Mouse (Mus musculus) yolk sac, embryonic 10.5 days (tissue): Measurements from ENCODE around the gene Clip4.

Experiments
- DNase-seq: peaks from one replicate; pipeline ENCODE4 v3.0.0-alpha.2; 2017; ENCODE audit warnings: low spot score

Gene Clip4

GRCm38 (mm10) chr17:71791622-71792021 is 23.3 kb downstream of the Clip4 start:
- DNase-seq, result no peak

- DNase-seq, result peak; percentile 9
Observed at GRCm38 (mm10) chr17:71795521-71796205, 27.4 kb downstream of the Clip4 start.

DNA sequence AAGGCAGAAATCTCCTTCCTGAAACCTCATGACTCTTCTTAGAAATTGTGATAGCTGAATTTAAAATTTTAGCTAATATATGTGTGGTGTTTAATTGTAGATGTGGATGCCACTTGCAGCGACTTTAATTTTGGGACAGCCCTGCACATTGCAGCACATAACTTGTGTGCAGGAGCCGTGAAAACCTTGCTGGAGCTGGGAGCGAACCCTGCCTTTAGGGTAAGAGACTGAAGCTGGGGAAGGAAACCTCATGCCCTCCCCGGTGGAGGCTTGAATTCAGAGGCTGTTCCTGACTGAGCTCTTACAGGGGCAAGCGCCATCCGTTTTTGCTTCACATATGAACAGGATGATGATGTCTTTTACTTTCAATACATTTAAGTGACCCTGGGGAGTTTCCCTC is 35.2 kb downstream of the Clip4 start:
- no peak for DNase-seq

- DNase-seq, result no peak
Observed at GRCm38 (mm10) chr17:71803876-71804275, 35.6 kb downstream of the Clip4 start.

DNA sequence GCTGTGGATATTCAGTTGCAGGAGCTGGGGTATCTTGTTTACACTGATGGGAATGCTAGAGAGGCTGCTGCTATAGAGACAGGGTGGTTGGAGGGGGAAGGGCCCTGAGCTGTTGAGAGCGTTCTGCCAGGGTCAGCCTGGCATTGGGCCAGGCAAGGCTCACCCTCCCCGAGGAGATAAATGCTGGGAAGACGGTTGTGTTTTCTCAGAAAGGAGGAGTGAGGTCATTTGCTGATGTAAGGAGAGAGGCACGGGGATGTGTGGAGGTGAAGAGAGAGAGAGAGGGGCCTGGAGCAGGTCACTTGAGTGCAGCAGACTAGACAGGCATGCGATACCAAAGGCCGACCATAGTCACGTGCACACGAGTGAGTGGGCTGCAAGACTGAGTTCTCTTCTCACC is 42.8 kb downstream of the Clip4 start:
- DNase-seq, result peak; percentile 59

GRCm38 (mm10) chr17:71816136-71816864 is 48.0 kb downstream of the Clip4 start:
- DNase-seq, result no peak

DNA sequence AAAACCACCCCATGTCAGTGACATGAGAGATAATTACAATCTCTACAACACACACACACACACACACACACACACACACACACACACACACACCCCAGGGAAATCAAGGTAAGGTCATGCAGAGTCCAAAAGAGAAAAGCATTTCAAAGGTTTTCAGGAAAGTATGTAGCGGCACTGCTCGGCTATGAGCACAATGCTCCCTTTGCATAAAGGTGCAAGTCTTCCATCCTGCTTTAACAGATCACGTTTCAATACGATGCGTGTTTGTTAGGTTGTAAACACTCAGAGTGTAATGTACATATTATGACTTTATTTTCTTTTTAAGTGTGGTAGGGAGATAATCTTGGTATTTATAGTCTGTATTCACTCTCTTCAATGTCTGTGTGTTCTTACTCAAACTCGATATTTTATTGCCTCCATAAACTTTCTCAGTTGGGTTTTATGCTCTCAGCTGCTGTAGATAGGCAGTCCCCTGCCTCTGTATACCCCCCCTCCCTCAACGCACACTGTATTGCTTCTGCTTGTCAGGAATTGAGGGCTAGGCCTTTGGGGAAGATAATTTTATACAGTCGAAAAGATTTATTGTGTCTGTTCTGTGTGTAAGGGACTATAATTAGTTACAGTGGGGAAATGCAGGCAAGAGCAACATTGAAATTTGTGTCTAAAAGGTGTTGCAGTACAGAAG is 55.5 kb downstream of the Clip4 start:
- no peak for DNase-seq

DNA sequence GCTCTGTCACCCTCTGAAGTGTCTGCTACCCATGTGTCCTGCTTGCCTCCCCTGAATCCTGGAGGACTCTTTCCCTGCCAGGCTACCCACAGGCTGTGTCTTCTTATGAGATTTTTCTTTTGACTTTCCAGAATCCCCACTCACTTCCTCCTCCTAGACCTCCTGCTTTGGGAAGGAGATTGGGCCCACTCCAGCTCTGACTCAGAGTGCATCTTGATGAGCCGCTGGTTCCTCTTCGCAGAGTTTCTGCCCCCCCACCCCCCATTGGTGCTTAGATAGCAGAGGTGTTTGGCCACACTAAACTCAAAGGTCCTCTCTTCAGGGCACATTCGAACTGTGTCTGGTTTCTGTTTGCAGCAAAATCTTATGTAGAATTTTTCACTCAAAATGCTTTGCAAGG is 58.3 kb downstream of the Clip4 start:
- DNase-seq, result no peak

DNA sequence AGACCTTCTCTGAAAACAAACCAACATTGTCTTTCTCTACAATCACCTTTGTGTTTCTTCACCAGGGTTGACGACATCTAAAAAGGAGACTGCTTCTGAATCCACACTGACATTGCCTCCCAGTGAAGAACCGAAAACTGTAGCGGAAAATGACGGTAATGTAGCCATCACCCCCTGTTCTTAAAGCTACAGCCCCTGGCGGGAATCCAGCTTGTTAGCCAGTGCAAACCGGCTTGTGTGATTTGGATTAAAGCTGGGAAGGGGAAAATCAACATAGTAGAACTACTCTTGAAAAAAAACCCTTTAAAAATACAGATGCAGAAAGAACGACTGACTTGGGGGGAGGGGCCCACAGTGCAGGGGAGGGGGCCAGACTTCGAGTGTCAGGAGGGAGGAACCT is 59.4 kb downstream of the Clip4 start:
- DNase-seq, result no peak

DNA sequence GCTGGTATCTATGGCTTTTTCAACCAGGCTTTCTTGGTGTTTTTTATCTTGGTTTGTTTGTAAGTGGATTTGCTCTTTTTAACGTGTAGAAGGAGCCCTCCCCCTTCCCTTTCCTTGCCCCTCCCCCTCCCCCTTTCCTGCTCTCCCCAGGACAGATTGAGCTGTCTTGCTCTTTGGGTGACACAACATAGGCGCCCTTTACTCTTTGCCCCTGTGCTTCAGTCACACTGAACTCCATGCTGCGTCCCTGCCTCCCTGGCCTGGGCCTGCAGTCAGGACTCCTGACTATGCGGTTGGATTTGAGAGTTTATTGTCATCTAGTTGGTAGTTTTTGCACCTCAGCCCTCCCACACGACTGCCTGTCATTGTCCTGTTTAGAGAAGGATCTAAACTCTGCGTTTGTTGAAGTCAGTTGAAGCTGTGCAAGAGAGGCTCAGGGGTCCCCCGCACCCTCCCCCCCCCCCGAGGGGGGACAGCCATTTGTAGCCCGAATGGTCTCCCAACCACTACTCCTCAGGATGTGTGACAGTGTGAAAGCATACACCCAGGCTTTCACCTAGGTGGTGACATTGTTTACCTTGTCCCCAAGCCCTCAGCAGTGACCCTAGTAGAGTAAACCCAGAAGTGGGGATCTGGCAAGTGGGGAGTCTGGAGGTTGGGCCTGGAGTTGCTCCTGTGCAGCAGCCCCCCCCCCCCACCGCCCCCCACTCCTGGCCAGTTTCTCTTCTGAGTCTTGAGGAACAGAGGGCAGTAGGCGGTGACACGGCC is 60.6 kb downstream of the Clip4 start:
- peak; percentile 83 for DNase-seq

- DNase-seq, result no peak
Observed at GRCm38 (mm10) chr17:71831960-71832359, 63.7 kb downstream of the Clip4 start.

GRCm38 (mm10) chr17:71862184-71862583 is 93.9 kb downstream of the Clip4 start:
- DNase-seq, result no peak

GRCm38 (mm10) chr17:71862895-71863294 is 94.6 kb downstream of the Clip4 start:
- no peak for DNase-seq

- no peak for DNase-seq
Observed at GRCm38 (mm10) chr17:71864039-71864438, 95.8 kb downstream of the Clip4 start.

DNA sequence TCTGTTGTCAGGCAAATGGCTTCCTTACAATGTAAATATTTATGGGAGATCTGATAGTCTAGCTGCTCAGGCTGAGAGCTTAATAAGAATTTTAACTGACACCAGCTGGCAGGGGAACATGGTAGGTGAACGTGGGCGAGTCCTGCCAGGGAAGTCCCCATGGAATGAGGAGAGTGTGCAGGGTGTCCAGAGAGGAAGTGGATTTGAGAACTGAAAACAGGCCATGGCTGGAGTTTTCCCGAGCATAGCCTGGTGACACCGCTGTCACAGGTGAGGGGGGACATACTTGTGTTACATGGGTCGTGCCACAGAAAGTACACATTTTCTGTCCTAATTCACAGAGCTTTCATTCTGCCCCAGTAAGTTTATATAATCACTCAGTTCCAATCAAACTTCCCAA is 97.2 kb downstream of the Clip4 start:
- no peak for DNase-seq

DNA sequence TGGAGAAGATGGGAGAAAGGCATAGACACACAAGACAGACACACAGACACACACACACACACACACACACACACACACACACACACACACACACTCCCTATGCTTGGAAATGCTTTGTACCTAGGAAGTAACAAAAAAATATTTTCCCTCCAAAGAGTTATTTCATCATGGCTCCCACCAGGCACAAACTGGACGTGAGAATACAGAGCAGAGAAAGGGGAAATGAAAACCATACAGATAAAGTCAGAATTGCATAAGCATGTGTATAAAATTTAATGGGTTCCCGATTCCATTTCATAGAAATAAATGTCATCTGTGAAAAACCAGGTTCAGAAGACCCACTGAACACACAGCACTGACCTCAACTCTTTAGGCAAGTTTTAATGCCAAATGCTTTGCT is 99.6 kb downstream of the Clip4 start:
- DNase-seq, result no peak

DNA sequence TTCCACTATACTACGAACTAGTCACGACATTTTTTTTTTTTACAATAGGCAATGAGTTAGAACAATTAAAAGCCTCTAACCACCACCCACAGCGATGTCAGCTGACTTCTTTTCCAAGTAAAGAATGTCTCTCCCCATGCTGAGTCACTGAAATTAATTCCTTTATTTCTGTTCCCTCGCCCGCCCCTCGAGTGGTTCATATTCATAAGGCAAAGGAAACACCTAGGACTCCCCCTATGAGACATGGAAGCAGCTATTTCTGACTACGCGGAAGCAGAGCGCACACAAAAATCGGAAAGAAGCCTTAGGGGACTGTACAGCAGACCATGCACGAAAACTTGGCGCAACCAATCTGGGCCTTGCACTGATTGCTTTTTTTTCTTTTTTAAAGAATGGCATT is 100.6 kb downstream of the Clip4 start:
- DNase-seq, result no peak

DNA sequence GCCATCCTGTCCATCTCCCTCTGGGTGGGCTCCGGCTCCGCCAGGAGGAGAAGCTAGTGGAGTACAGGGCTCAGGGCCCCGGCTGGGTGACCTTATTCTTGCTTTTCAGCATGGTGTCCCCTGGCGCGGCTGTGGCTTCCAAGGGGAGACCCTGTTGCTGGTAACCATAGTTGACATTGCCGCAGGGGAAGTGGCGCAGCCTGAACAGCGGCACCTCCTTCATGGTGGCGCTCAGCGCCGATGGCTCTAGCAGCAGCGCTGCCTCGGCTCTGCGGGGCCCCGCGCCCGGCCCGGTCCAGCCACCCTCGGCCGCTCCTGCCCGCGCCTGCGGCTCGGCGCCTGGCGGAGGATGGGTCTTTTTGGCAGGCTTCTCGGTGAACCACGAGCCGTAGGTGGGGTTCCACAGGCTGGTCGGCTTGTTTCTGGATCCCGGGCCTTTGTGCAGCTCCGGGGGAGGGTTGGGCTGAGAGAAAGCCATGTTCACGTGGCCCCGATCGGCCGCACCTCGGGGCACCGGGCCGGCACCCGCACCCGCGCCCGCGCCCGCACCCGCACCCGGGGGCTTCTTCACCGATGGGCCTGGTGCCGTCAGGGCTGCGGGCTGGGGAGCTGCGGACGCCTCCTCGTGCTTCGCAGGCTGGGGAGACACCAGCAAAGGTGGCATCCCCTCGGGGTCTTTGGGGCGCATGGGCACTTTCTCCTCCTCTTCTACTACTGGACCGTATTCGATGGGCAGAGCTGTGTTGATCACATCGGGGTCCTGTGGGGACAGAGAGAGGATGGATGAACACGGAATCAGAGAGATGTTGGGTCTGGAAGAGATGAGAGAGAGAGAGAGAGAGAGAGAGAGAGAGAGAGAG is 101.3 kb downstream of the Clip4 start:
- DNase-seq, result peak; percentile 21

- DNase-seq, result no peak
Observed at GRCm38 (mm10) chr17:71870232-71870621, 102.0 kb downstream of the Clip4 start.

GRCm38 (mm10) chr17:71870641-71871040 is 102.4 kb downstream of the Clip4 start:
- no peak for DNase-seq

GRCm38 (mm10) chr17:71871981-71872380 is 103.7 kb downstream of the Clip4 start:
- DNase-seq, result no peak
